Mouse (Mus musculus) cerebellum, adult 11 months (tissue): ENCODE data around the gene Cryab.

ENCODE experiments used
- DNase-seq: peaks from one replicate; pipeline ENCODE4 v3.0.0; 2022

The Cryab gene

DNA sequence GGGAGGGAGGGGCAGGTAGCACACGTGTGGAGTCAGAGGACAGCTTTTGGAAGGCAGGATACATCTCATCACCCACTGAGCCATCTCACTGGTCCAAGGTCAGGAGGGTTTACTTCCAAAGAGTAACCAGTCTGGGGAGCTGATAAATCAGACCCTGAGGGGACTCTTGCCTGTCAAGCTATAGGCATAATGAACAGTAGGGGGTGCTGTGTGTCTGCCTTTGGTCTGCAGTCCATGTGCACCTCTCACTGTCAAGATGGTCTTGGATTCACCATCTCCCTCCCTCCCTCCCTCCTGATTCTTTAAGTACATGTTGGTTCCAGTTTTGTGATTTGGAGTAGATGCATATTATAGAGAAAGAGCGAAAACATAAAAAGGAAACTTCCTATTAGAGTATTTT lies 49.9 kb downstream of the Cryab start:
- no peak for DNase-seq

DNA sequence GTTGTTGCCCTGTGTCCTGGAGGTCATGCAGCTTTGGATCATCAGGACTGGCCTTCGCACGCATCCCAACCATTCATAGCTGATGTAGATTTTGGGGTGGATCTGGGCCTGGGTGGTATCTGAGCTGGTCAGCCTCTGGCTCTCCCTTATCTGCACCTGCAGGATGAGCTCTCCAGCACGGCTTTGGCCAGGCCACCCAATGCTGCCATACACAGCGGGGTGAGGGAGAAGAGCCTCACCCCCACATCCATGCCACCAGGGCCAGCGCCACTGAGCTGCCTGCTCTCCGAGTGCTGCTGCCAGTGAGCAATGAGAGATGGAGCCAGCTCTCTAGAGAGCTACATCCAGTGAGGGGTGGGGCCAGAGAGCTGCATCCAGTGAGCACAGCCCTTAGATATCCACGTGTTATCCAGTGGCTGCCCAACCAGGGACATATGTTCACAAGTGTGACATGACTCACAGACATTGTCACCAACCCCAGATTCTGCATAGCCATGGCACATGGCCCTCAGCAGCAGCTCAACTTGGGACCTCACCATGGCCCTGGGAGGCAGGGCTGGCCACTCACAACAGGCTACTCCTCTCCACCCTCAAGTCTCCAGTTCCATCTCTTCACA lies 52.0 kb downstream of the Cryab start:
- DNase-seq = no peak
